Mouse (Mus musculus) retina, postnatal 7 days (tissue): Measurements from ENCODE around the gene Rab20.
"Not testable (repeated sequence)": the region's sequence is repeated elsewhere in the genome, so short reads cannot be mapped to it uniquely, and the experiment has no call there.

Experiments
- DNase-seq: peaks from one replicate; pipeline ENCODE4 v3.0.0-alpha.2; 2012; ENCODE audit warnings: low read depth, low spot score

Gene Rab20

GRCm38 (mm10) chr8:11481876-11482275 is 3.4 kb upstream of the Rab20 start:
- DNase-seq = no peak

GRCm38 (mm10) chr8:11479591-11479990 is 1.1 kb upstream of the Rab20 start:
- no peak for DNase-seq

- no peak for DNase-seq
Observed at GRCm38 (mm10) chr8:11478807-11479527, 457 bp upstream of the Rab20 start.

GRCm38 (mm10) chr8:11477178-11477553 is 1.3 kb downstream of the Rab20 start:
- DNase-seq = no peak

- no peak for DNase-seq
Observed at GRCm38 (mm10) chr8:11476338-11477177, 2.0 kb downstream of the Rab20 start.

- no peak for DNase-seq
Observed at GRCm38 (mm10) chr8:11475876-11476275, 2.6 kb downstream of the Rab20 start.

- no peak for DNase-seq
Observed at GRCm38 (mm10) chr8:11475397-11475796, 3.1 kb downstream of the Rab20 start.

GRCm38 (mm10) chr8:11473072-11473471 is 5.4 kb downstream of the Rab20 start:
- no peak for DNase-seq

GRCm38 (mm10) chr8:11471309-11471708 is 7.2 kb downstream of the Rab20 start:
- no peak for DNase-seq

GRCm38 (mm10) chr8:11470694-11471093 is 7.8 kb downstream of the Rab20 start:
- DNase-seq = no peak

GRCm38 (mm10) chr8:11469095-11469494 is 9.4 kb downstream of the Rab20 start:
- DNase-seq = no peak

- not testable (repeated sequence) for DNase-seq
Observed at GRCm38 (mm10) chr8:11466528-11466927, 12.0 kb downstream of the Rab20 start.

- DNase-seq = no peak
Observed at GRCm38 (mm10) chr8:11465619-11466018, 12.9 kb downstream of the Rab20 start.

- no peak for DNase-seq
Observed at GRCm38 (mm10) chr8:11464707-11464964, 13.9 kb downstream of the Rab20 start.

- no peak for DNase-seq
Observed at GRCm38 (mm10) chr8:11463889-11464706, 14.4 kb downstream of the Rab20 start.

- DNase-seq = no peak
Observed at GRCm38 (mm10) chr8:11463541-11463888, 15.0 kb downstream of the Rab20 start.

GRCm38 (mm10) chr8:11462641-11463040 is 15.9 kb downstream of the Rab20 start:
- DNase-seq = no peak

GRCm38 (mm10) chr8:11461847-11462246 is 16.7 kb downstream of the Rab20 start:
- no peak for DNase-seq

- no peak for DNase-seq
Observed at GRCm38 (mm10) chr8:11460934-11461333, 17.6 kb downstream of the Rab20 start.

- no peak for DNase-seq
Observed at GRCm38 (mm10) chr8:11459016-11459415, 19.5 kb downstream of the Rab20 start.

- no peak for DNase-seq
Observed at GRCm38 (mm10) chr8:11457981-11458836, 20.3 kb downstream of the Rab20 start.

- no peak for DNase-seq
Observed at GRCm38 (mm10) chr8:11457278-11457677, 21.2 kb downstream of the Rab20 start.
